Comparison of ENCODE assay signal across 9 mouse cellular contexts in the genomic region with DNA sequence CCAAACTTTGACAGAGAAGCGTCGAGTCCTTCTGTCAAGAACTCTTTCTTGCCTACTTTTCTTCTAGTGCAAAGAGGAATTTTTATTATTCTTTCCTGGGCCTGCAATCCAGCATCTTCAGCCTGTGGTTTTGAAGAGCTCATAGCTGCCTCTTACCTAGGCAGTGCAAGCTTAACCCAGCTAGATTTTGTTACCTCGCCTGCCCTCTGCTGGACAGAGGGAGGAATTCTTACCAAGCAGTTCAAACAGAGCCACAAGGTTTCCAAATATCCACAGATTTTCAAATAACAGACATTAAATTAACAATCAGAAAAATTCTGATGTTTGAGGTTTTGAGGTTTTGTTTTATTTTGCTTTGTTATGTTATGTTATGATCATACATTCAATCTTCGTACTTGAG.
DNase-seq lines count a peak whose midpoint lies in the region; ATAC-seq and TF ChIP-seq lines count a peak whose summit lies in the region.
"Had no signal": no experiment of that assay in that cellular context is flagged by ENCODE, and none has a peak within 500 bp of the region (broad histone marks: within the 10 kb centered on the region; RNA-seq: fewer than 3 reads in every experiment).

No protein-coding gene starts in this region.

- peak; percentile 49 for ATAC-seq in activated CD4-positive, CD25-positive, alpha-beta regulatory T cell, adult 4 months
- ATAC-seq in lung, postnatal 0 days, result peak; percentile 79

- H3K4me1 ChIP-seq in lung, postnatal 0 days (ENCODE audit: insufficient read depth, low read depth, low read length), result no peaks in the 10 kb centered on the region
- H3K4me1 ChIP-seq: limb, embryonic 12.5 days had no signal

- 19% methylated on average over 4 of the region's 4 CpGs for WGBS in large intestine, adult 2 months
- 20% methylated on average over 4 of the region's 4 CpGs for WGBS in lung, postnatal 0 days

- no peaks in the 10 kb centered on the region for H3K9me3 ChIP-seq in lung, postnatal 0 days (ENCODE audit: low read length)
- H3K9me3 ChIP-seq: limb, embryonic 12.5 days had no signal

- no peak overlapping the region for H3K27ac ChIP-seq in lung, postnatal 0 days (ENCODE audit: low read length)
- H3K27ac ChIP-seq: limb, embryonic 12.5 days had no signal

- no peaks in the 10 kb centered on the region for H3K36me3 ChIP-seq in lung, postnatal 0 days (ENCODE audit: insufficient read depth, low read length)
- H3K36me3 ChIP-seq: limb, embryonic 12.5 days had no signal

- no peak for TF ChIP-seq EP300 in lung, postnatal 0 days (IDR thresholded peaks at IDR 0.05)

- TF ChIP-seq CTCF in lung, postnatal 0 days (IDR thresholded peaks at IDR 0.05), result peak; percentile 90

- no peak overlapping the region for H3K9ac ChIP-seq in lung, postnatal 0 days (replicated peaks; ENCODE audit: low read depth)
- H3K9ac ChIP-seq: limb, embryonic 12.5 days had no signal

- H3K27me3 ChIP-seq in lung, postnatal 0 days (replicated peaks; ENCODE audit: insufficient read depth, low read length), result no peaks in the 10 kb centered on the region

- peak; percentile 39 for DNase-seq in CD4-positive helper T cell, adult 2 months (ENCODE audit: low read depth, low spot score)
- peak; percentile 60 to 69 for DNase-seq in cerebellum, postnatal 36 days
- DNase-seq in frontal cortex, postnatal 36 days (ENCODE audit: low spot score in 2 of 2), result peak; percentile 75 to 83
- DNase-seq in large intestine, adult 2 months (ENCODE audit: low read depth, low spot score), result peak; percentile 45
- peak; percentile 77 for DNase-seq in lung, postnatal 0 days (ENCODE audit: low spot score)
- DNase-seq in right cerebral cortex, adult 2 months (ENCODE audit: low spot score in 2 of 2), result peak; percentile 83 to 90
- peak; percentile 31 to 64 for DNase-seq in urinary bladder, postnatal 36 days (ENCODE audit: low spot score in 2 of 2)

- no peak overlapping the region for H3K4me2 ChIP-seq in lung, postnatal 0 days (replicated peaks; ENCODE audit: low read depth, low read length)
- H3K4me2 ChIP-seq: limb, embryonic 12.5 days had no signal

- no peak overlapping the region for H3K4me3 ChIP-seq in lung, postnatal 0 days (ENCODE audit: low read depth, low read length)
- H3K4me3 ChIP-seq: limb, embryonic 12.5 days had no signal
